Mouse (Mus musculus): ENCODE results near the gene Fam118b.

GRCm38 (mm10) chr9:35223466-35223865 lies 44.1 kb downstream of the Fam118b start:
- TF ChIP-seq CTCF (IDR thresholded peaks at IDR 0.05) = no peak
- TF ChIP-seq POLR2A (IDR thresholded peaks at IDR 0.05; ENCODE audit: insufficient read depth, low read depth, low read length) = no peak
- no peak for TF ChIP-seq EP300 (IDR thresholded peaks at IDR 0.05; ENCODE audit: insufficient read depth, low read depth, low read length)
